Mouse (Mus musculus): ENCODE measurements around the gene Jund.

The Jund gene

GRCm38 (mm10) chr8:70674716-70675115 is 24.0 kb upstream of the Jund start:
- no peak for DNase-seq (ENCODE audit: low spot score in 2 of 2)

- DNase-seq (ENCODE audit: low spot score in 2 of 2) = no peak
Observed at GRCm38 (mm10) chr8:70675336-70675735, 23.4 kb upstream of the Jund start.

GRCm38 (mm10) chr8:70677451-70678080 is 21.2 kb upstream of the Jund start:
- no peak for DNase-seq (ENCODE audit: low spot score in 2 of 2)

- no peak for DNase-seq (ENCODE audit: low spot score in 2 of 2)
Observed at GRCm38 (mm10) chr8:70678679-70679078, 20.1 kb upstream of the Jund start.

DNA sequence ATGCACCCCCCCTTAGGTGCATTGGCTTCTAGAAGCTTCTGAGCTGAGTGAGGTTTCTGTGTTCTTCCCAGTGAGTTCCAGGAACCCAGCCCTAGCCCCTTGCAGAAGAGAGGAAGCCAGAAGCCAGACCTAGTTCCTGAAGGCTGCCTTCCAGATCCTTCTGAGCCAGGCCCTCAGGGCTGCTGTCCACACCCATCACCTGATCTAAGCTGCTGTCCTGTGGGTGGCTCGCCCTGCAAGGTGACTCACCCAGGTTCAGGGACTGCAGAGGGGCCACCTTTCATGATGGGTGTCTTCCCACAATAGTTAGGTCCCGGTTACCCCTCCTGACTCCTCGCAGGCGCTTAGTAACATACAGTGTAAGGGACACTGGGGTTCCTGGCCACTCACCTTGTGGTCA is 19.3 kb upstream of the Jund start:
- DNase-seq (ENCODE audit: low spot score in 2 of 2) = no peak

GRCm38 (mm10) chr8:70680039-70680438 is 18.7 kb upstream of the Jund start:
- DNase-seq (ENCODE audit: low spot score in 2 of 2) = no peak

- no peak for DNase-seq (ENCODE audit: low spot score in 2 of 2)
Observed at GRCm38 (mm10) chr8:70681410-70681809, 17.3 kb upstream of the Jund start.

- DNase-seq (ENCODE audit: low spot score in 2 of 2) = peak; percentile 58 to 81
Observed at GRCm38 (mm10) chr8:70682193-70682592, 16.6 kb upstream of the Jund start.

DNA sequence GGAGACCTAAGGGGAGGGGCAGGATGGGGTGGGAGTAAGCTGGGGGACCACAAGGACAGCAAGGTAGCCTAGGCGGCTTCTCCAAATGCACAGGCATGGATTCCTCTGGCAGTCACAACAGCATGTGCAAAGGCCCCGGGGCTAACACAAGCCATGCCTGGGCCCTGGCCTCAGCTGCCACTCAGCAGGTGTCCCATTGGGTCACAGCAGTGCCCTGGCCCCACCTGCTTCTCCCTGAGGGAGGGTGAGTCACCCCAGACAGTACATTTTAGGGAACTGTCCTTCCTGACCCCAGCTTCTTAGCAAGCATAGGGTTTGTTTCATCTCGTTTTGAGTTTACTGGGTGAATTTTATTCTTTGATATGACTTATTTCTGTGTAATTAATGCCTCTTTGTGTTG is 16.1 kb upstream of the Jund start:
- no peak for DNase-seq (ENCODE audit: low spot score in 2 of 2)

DNA sequence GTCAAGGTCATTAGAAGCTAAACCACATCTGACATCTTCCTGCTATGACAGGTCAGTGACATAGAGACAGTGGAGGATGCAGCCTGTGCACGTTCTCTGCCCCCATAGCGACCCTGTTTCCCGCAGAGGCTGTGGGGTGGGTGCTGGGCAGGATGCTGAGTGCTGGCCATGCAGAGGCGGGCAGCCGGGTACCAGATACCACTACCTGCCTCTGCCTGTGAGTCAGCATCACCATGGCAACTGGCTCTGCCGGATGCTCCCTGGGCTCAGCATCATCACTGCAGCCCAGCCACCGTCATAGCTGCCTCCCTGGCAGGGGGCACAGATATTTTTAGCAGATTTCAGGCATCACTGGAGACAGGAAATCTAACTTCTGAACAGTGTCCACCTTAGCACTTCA is 14.5 kb upstream of the Jund start:
- DNase-seq (ENCODE audit: low spot score in 2 of 2) = no peak

GRCm38 (mm10) chr8:70687576-70687975 is 11.2 kb upstream of the Jund start:
- DNase-seq (ENCODE audit: low spot score in 2 of 2) = no peak

GRCm38 (mm10) chr8:70688136-70688535 is 10.6 kb upstream of the Jund start:
- no peak for DNase-seq (ENCODE audit: low spot score in 2 of 2)

DNA sequence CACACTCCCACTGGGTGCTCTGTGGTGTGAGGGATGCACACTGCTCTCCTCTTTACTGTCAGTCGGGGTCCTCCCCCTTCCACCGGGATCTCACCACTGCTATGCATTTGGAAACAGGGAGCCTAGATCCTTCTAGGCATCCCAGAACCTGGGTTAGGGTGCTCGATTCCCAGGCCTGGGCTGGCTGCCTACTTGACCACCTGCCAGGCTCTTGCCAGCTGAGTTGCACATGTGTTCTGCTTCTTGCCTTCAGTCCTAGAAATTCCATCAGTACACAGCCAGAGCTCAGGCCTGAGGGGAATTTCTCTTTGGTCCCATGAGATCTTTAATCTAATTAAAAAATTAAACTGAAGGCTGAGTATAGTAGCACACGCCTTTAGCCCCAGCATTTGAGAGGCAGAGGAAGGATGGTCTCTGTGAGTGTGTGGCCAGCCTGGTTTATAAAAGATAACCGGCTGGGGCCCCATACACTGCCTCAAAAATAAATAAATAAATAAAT is 8.8 kb upstream of the Jund start:
- no peak for DNase-seq (ENCODE audit: low spot score in 2 of 2)

GRCm38 (mm10) chr8:70691230-70691629 is 7.5 kb upstream of the Jund start:
- DNase-seq (ENCODE audit: low spot score in 2 of 2) = no peak

- no peak for DNase-seq (ENCODE audit: low spot score in 2 of 2)
Observed at GRCm38 (mm10) chr8:70691727-70692231, 7.0 kb upstream of the Jund start.

GRCm38 (mm10) chr8:70693636-70694035 is 5.1 kb upstream of the Jund start:
- no peak for DNase-seq (ENCODE audit: low spot score in 2 of 2)

DNA sequence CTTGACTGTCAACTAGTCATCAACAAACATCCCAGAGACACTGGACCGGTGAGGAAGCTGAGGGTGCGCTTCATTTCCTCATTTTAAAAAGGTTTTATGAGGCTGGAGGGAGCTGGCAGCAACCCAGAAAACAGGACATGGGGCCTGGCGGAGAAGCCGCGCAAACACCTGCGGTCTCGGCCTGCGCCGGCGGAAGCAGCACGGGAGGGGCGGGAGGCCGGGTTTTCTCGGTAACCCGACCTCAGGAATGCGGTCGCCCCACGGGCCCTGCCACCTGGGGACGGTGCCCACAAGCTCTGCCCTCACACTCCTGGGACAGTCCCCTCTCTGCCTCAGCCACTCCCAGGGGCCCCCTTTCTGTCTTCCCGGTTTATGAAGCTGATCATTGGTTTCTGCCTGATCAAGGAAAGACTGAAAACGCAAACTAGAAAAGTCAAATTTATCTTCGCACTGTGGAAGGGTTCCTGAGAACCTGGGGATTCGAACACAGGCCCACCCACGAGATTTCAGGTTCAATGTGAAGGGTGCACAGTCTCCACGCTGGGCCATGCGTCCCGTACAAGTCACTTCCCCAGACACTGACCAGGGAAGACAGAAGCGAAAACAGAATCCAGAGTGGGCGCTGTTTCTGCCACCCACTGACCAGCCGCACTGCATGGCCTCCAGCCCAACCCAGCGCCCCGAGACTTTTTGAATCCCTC is 3.3 kb upstream of the Jund start:
- peak in 1 of 2 experiments; percentile 61 for DNase-seq (ENCODE audit: low spot score in 2 of 2)

GRCm38 (mm10) chr8:70696019-70696885 is 2.5 kb upstream of the Jund start:
- DNase-seq (ENCODE audit: low spot score in 2 of 2) = peak in 1 of 2 experiments; percentile 65

GRCm38 (mm10) chr8:70696946-70697345 is 1.8 kb upstream of the Jund start:
- no peak for DNase-seq (ENCODE audit: low spot score in 2 of 2)

- no peak for DNase-seq (ENCODE audit: low spot score in 2 of 2)
Observed at GRCm38 (mm10) chr8:70697366-70698250, 1.1 kb upstream of the Jund start.

All from urinary bladder, adult 18-20 months (tissue).